8 mouse cellular contexts compared by ENCODE assay signal in genomic region chr6:40235793-40236470, GRCm38 (mm10).
DNase-seq lines count a peak whose midpoint lies in the region; ATAC-seq and TF ChIP-seq lines count a peak whose summit lies in the region.

No protein-coding gene starts in this region.

- H3K36me3 ChIP-seq in G1E (replicated peaks), result no peaks in the 10 kb centered on the region
- no peaks in the 10 kb centered on the region for H3K36me3 ChIP-seq in kidney, adult 2 months (ENCODE audit: control insufficient read depth, insufficient read depth, low read length)
- H3K36me3 ChIP-seq in liver, adult 2 months (ENCODE audit: control insufficient read depth, insufficient read depth, low read length), result no peaks in the 10 kb centered on the region

- peak; percentile 87 for DNase-seq in 3T3-L1 (ENCODE audit: low read depth, low spot score)
- DNase-seq in G1E (ENCODE audit: low spot score), result peak; percentile 8
- DNase-seq in cerebellum, adult 11-12 months, result peak; percentile 47
- peak; percentile 43 to 72 for DNase-seq in frontal cortex, postnatal 10 days (ENCODE audit: low spot score in 2 of 2)
- peak; percentile 78 for DNase-seq in kidney, adult 2 months
- peak; percentile 40 for DNase-seq in liver, adult 2 months (ENCODE audit: extremely low read depth, low read depth, low spot score)
- DNase-seq in retina, postnatal 1 day, result peak; percentile 78
- DNase-seq in thymus, postnatal 4 days, result peak; percentile 87

- 41% methylated on average over 10 of the region's 10 CpGs for WGBS in kidney, adult 2 months
- WGBS in liver, adult 2 months, result 28% methylated on average over 10 of the region's 10 CpGs

- no peak overlapping the region for H3K9ac ChIP-seq in liver, adult 2 months (ENCODE audit: low read depth, low read length)

- H3K27me3 ChIP-seq in G1E (ENCODE audit: insufficient read depth, low read length), result peaks cover 11% of the 10 kb centered on the region
- H3K27me3 ChIP-seq in kidney, adult 2 months (replicated peaks; ENCODE audit: control insufficient read depth, insufficient read depth, low read length), result no peaks in the 10 kb centered on the region
- H3K27me3 ChIP-seq in liver, adult 2 months (ENCODE audit: control insufficient read depth, insufficient read depth, low read length), result no peaks in the 10 kb centered on the region

- no peak for ATAC-seq in G1E (ENCODE audit: extremely low read depth, insufficient number of reproducible peaks, low FRiP score, poor library complexity, severe bottlenecking)

- no peaks in the 10 kb centered on the region for H3K79me2 ChIP-seq in liver, adult 2 months (ENCODE audit: control insufficient read depth, insufficient read depth, low read length)

- H3K9me3 ChIP-seq in G1E (replicated peaks), result no peaks in the 10 kb centered on the region

- no peak overlapping the region for H3K4me3 ChIP-seq in G1E (ENCODE audit: low read depth, low read length)
- H3K4me3 ChIP-seq in kidney, adult 2 months (ENCODE audit: insufficient read depth, low read depth, low read length), result no peak overlapping the region
- no peak overlapping the region for H3K4me3 ChIP-seq in liver, adult 2 months (ENCODE audit: insufficient read depth, low read depth, low read length)

- H3K27ac ChIP-seq in kidney, adult 2 months (ENCODE audit: insufficient read depth, low read depth, low read length), result no peak overlapping the region
- no peak overlapping the region for H3K27ac ChIP-seq in liver, adult 2 months (replicated peaks; ENCODE audit: insufficient read depth, low read depth, low read length)

- peaks cover 3% of the 10 kb centered on the region; the same call in 1 of the 2 replicates for H3K4me1 ChIP-seq in G1E (ENCODE audit: insufficient read depth, low read depth, low read length)
- peaks cover 3% of the 10 kb centered on the region for H3K4me1 ChIP-seq in kidney, adult 2 months (ENCODE audit: control insufficient read depth, insufficient read depth, low read length)
- no peaks in the 10 kb centered on the region for H3K4me1 ChIP-seq in liver, adult 2 months (ENCODE audit: control insufficient read depth, insufficient read depth, low read length)

- TF ChIP-seq POLR2A in kidney, adult 2 months (IDR thresholded peaks at IDR 0.05; ENCODE audit: low read depth, low read length), result no peak
- TF ChIP-seq POLR2A in liver, adult 2 months (IDR thresholded peaks at IDR 0.05; ENCODE audit: extremely low read depth, insufficient read depth, low read length), result no peak

- TF ChIP-seq CTCF in G1E (IDR thresholded peaks at IDR 0.05; ENCODE audit: low read depth, low read length), result peak; percentile 53
- TF ChIP-seq CTCF in kidney, adult 2 months (conservative IDR thresholded peaks at IDR 0.05; ENCODE audit: insufficient read depth, insufficient read length, low read depth, low read length), result peak; percentile 81
- TF ChIP-seq CTCF in liver, adult 2 months (IDR thresholded peaks at IDR 0.05; ENCODE audit: low read depth, low read length), result peak; percentile 81

Comparison
In these comparisons a context has a peak if more than half of its experiments do, and no peak if none do; other contexts are left out.
1. DNase-seq: peak in every context shown above with its lines; median percentile 87 in 3T3-L1; 87 in thymus, postnatal 4 days; 78 in kidney, adult 2 months; 78 in retina, postnatal 1 day; 58 in frontal cortex, postnatal 10 days; 47 in cerebellum, adult 11-12 months; 40 in liver, adult 2 months; 8 in G1E.